Mouse (Mus musculus) frontal cortex, adult (tissue): ENCODE measurements at regions not wholly inside any gene's neighbourhood (a gene's known extent, or its start where the extent isn't known, plus 50 kb on each side); places are given as distances from the start of the nearest gene placed in this dataset.

Experiments used
- ATAC-seq: cut with Nextera tagmentation; 2 replicates; pipeline ENCODE4 v1.9.2; 2017; ENCODE audit warnings: mild to moderate bottlenecking, moderate library complexity, mixed read lengths; ENCODE audit not compliant: low TSS enrichment

- ATAC-seq = no peak
Observed at GRCm38 (mm10) chr12:9266221-9266620, 236.4 kb downstream of the Ttc32 start.

GRCm38 (mm10) chr12:9271484-9271883 is 241.7 kb downstream of the Ttc32 start:
- ATAC-seq = no peak

DNA sequence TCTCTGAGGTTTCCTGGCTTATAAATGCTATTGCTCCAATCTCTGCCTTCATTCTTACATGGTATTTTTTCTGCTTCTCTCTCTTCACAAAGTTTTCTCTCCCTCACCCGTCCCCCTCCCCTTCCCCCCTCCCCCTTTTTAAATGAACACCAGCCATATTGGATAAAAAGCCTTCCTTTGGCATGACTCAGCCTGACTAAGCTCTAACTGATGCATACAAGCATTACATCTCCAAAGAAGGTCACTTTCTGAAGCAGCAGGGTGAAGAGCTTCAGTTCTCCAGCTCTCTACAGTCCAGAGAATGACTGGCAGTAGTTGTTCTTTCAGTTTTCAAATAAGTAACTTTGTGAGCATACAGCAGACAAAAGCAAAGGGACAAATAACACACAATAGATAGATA is 244.4 kb downstream of the Ttc32 start:
- no peak for ATAC-seq

DNA sequence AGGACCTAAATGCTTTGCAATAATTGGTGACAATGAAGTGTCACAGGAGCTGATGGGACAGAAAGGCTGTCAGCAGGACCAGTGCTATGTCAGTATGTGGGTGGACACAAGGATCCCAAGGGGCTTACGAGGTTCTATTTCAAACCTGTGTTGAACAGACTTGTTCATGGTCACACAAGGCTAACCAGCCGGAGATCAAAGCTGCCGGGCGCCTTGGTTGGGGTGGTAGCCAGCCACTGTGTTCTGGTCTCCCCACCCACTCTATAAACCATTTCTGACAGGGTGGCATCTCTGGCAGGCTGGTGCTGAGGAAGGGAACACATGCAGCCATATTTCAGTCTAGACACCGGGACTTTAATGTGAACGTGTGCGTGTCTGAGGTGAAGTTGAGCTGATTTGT is 245.9 kb downstream of the Ttc32 start:
- ATAC-seq = no peak

GRCm38 (mm10) chr12:9278735-9279134 is 248.9 kb downstream of the Ttc32 start:
- ATAC-seq = no peak

GRCm38 (mm10) chr12:9279893-9280605 is 250.3 kb downstream of the Ttc32 start:
- ATAC-seq = no peak

GRCm38 (mm10) chr12:9287271-9287670 is 257.5 kb downstream of the Ttc32 start:
- no peak for ATAC-seq

GRCm38 (mm10) chr12:9292656-9293055 is 262.9 kb downstream of the Ttc32 start:
- peak; percentile 100 for ATAC-seq

DNA sequence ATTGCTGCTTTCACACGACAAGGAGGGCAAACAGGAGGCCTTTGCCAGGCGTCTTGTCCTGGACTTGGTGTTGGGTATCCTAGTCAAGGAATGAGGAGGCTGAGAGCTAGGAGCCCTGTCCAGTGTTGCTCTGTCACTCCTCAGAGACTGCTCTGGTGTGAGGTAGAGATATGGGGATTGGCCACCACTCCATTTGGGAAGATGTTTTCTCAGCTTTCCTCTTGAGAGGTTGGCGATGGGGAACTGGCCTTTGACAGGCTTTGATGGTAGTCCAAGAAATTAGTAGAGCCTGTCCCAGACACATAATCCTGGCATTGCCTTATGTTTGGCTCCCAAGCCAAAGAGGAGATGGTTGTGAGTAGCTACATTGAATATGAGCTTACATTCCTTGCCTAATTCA is 265.4 kb downstream of the Ttc32 start:
- no peak for ATAC-seq

DNA sequence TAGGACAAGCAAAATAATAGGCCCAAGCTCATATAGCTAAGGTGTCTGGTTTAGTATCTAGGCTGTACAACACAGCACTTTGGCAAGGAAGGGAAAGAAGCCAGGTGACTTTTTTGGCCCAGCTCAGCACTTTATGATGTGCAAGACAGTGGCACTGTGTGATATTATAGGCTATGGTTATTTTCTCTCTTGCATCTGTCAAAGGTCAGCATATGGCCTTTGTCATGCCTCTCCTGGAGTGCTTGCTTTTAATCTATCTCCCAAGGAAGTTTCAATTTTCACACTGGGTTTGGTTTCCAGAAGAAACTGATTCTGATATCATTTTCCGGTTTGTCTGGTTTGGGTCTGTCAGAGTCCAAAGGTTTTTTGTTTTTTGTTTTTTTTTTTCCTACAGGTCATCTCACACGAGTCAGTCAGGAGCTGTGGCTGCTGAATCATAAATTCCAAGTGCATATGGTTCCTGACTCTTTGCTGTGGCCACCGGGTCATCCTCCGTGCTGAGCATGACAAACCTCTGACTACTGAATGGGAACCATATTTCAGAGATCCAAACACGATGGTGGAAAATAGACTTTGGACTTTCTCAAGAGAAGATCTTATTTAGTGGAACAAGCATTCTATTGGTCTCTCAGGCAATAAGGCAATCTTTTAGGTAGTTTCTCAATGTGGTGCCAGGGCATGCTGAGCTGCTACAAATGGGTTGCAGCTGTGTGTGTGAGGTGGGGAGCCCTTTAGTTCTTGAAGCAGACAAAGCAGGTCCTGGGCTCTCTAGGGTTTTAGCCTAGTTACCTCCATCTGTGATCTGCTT is 269.3 kb downstream of the Ttc32 start:
- ATAC-seq = no peak

DNA sequence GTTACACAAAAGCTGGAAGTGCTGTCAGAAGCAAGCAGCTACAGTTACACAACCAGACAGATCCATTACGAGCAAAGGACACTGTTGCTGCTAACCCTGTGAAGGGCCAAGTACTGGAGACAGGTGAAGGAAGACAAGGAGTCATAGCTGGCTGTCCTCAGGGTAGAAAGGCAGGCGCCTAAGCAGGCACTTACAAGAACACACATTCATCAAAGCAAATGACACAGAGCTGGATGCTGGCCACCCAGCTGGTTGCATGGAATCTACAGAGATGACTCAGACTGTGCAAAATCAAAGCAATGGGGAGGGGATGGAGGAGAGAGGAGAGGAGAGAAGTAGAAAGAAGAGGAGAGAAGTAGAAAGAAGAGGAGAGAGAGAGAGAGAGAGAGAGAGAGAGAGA is 265.8 kb upstream of the Osr1 start:
- ATAC-seq = peak; percentile 47; the same call in 1 of the 2 replicates

- peak; percentile 67 for ATAC-seq
Observed at GRCm38 (mm10) chr12:9337891-9338672, 231.8 kb upstream of the Osr1 start.

DNA sequence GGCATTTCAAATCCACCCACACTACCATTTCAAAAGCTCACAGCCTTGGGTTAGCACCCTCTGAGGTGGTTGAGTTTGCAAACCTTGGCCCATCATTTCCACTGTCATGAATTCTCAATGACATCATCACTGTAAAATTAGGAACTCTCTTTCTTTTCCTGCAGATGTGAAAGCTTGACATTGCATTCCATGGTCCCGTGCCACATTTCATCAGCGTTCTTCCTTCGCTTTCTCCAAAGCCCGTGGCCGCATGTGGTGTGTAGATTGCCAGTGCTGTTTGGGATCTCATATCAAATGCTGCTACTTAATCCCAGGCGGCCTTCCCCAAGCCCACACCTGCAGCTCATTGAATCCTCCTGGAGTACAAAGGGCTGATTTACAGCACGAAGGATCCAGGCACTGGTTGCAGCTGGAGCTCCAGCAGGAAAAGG is 231.1 kb upstream of the Osr1 start:
- peak; percentile 62 for ATAC-seq

DNA sequence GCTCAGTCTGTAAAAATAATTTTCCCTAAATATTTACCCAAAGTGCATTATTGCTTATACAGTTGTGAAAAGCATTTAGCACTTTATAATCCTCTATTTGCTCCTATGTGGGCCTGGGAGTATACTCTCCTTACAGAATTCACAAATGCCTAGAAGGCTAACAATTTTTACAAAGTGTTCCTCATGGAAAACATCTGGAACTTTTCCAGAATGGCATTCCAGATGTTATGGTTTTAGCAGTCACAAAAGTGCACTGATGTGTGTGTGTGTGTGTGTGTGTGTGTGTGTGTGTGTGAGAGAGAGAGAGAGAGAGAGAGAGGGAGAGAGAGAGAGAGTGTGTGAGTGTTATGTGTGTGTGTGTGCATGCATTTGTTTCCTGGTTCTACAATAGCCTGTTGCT is 229.1 kb upstream of the Osr1 start:
- ATAC-seq = no peak

DNA sequence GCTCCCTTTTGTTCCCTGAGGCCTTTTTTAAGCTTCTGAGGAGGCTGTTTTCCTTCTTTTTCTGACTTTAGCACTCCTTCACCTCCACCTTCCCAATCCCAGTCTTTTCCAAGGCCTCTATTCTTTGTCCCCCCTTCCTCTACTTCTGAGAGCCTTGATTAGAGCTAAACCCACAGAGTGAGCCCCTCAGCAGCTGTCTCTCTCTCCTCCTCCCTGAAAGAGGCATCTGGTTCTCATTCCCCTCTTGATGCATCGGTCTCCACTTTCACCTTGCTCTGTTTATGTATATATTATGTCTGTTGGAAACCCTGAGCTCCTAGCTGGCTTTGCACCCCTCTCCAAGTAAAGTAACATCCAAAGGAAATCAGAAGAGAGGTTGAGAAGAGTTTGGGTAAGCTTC is 224.6 kb upstream of the Osr1 start:
- no peak for ATAC-seq

GRCm38 (mm10) chr12:9355512-9355911 is 214.4 kb upstream of the Osr1 start:
- no peak for ATAC-seq

DNA sequence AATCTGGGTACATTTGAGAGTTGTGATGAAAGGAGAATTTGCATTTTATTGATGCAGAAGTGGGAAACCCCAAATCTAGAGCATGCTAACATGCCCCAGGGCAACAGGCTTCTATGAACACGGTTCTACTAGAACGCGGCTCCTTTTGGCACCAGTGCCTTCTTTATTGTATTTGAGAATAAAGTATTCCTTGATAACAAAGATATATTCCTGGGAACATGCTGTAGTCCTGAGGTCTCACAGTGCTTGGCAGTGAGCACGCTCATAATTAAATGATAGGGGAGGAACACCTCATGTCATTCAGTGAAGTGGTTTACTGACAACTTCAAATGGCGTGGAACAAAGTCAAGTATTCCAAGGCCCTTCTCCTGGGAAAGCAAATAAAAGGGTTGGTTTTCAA is 212.1 kb upstream of the Osr1 start:
- no peak for ATAC-seq

DNA sequence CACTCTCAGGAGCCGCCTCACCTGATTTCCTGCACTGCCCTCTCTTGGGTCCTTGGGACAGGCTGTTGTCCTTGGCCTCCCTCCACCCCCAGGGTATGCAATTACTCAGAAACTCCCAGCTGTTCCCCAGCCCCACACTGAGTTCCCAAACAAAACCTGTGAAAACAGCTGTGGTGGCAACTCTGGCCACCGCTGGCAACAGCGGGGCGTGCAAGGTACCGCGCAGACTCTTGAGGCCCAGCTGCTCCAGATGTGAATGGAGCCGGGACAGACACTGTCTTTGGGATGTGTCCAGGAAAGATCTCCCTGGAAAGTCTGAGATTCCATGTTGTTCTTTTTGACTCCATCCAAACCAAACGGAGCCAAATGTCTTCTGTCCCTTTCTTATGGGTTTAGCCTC is 211.0 kb upstream of the Osr1 start:
- no peak for ATAC-seq

- ATAC-seq = no peak
Observed at GRCm38 (mm10) chr12:9365931-9366330, 204.0 kb upstream of the Osr1 start.

DNA sequence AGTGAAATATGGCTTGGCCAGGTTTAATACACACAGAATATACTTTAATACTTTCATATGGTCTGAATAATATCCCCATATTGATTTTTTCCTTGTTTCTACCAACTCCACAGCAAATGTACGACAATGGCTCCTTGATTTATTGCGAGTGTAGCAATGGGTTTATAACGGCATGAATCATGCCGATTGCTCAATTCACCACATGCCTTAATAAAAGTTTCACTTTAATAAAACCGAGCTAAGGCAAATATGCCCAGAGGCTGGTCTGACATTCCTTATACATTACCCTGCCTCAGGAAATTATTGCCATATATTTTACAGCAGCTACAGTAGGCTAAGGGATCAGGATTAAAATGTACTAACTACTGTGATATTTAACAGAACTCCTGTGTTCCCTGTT is 201.2 kb upstream of the Osr1 start:
- no peak for ATAC-seq

DNA sequence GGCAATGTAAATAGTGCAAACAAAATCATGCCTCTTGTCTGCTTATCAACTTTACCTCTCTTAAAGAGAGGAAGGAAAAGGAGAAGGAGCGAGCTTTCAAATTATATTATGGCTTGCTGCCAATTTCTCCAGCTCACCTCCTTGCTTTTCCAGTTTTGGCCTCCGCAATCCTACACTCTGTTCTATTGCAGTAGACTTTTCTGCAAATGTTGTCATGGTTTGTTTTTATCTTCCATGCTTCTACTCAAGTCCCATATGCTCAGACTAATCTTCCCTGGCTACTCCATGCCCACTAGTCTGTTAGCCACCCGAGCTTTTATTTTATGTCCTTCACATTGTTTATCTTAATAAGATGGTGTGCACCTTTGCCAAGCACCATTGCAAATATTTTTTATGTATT is 168.0 kb upstream of the Osr1 start:
- peak; percentile 87 for ATAC-seq

DNA sequence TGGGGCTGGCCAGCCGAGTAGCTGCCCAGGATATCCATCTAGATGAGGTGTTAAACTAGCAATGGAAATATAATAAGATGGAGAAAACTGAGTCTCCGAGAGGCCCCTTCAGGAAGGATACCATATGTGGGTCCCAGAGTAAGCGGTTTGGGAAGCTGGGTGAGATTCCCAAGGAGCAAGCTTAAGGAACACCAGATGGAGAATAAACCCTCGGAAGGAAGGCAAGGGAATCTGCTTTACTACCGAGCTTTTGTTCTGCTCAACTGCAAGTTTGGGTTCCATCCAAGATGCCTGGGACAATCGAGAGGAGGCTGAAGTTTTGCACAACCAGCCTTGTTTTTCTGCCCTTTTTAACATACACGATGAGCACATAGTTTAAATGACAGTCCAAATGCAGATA is 164.9 kb upstream of the Osr1 start:
- ATAC-seq = peak; percentile 78

DNA sequence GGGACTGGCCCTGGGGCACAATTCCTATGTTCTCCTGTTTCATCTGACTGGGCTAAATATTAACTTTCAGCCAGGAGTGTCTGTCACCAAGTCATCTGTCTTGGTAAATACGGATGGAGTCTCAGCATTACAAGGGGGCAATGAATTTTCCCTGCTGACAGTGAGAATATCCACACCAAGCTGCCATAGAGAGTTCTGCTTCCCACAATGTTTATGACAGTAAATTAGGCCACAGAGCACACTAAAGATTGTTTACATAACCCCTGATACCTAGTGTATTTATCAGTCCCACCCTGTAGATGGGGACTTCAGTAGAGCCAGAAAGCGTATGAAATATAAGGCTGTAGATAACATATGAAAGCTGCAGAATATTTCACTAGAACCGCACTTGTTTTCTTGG is 150.6 kb upstream of the Osr1 start:
- no peak for ATAC-seq
